Mouse (Mus musculus): ENCODE measurements at regions not wholly inside any gene's neighbourhood (a gene's known extent, or its start where the extent isn't known, plus 50 kb on each side); places are given as distances from the start of the nearest gene placed in this dataset.

DNA sequence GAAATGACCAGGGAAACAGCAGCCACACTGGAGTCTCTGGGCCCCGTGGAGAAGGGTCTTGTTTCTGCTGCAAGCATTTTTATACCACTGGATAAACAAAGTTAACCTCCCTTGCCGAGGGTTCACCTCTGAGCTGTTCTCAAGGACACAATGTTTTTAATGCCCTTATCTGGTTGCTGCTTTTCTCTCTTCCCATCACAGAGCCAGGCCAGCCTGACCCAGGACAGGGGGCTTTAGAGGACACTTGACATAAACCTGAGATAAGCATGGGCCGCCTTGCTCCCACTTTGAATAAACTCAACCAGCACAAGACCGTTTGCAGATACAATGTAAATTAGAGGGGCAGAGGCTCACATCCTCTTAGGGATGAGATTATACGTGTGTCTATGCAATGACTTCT is 68.3 kb upstream of the Mark1 start:
- no peak for TF ChIP-seq POLR2A (IDR thresholded peaks at IDR 0.05; ENCODE audit: low read depth, low read length)
- no peak for TF ChIP-seq CTCF (conservative IDR thresholded peaks at IDR 0.05; ENCODE audit: insufficient read depth, insufficient read length, low read depth, low read length)

Data from kidney, adult 2 months (tissue).